Mouse (Mus musculus): ENCODE measurements around the gene Rgs12. TPM values are rescaled to one million over a fixed set of nuclear protein-coding genes. Genes with fewer than 3 reads are reported as not detected.

The Rgs12 gene
- polyA plus RNA-seq, 1 experiment from 2014 or later: 53.8 TPM

- 85% methylated on average over 7 of the region's 7 CpGs for WGBS
- Histone ChIP-seq H3K27ac (0 out of 2 replicates have a peak overlapping the region, but pooled peaks have one; percentile 25), H3K9me3 (replicated peaks) (no peaks in the 10 kb centered on the region), H3K27me3 (ENCODE audit: low read depth, poor library complexity, severe bottlenecking) (no peaks in the 10 kb centered on the region), H3K4me1 (peaks cover 6% of the 10 kb centered on the region), H3K4me3 (no peak overlapping the region), H3K36me3 (peaks cover 68% of the 10 kb centered on the region)
- DNase-seq (ENCODE audit: low spot score): no peak
These were observed 54.4 kb downstream of the Rgs12 start for GRCm38 (mm10) chr5:35003611-35004162.

GRCm38 (mm10) chr5:35004769-35005168 is 55.5 kb downstream of the Rgs12 start:
- Histone ChIP-seq H3K4me1 (peaks cover 4% of the 10 kb centered on the region; the same call in 1 of the 2 replicates), H3K4me3 (no peak overlapping the region), H3K27me3 (ENCODE audit: low read depth, poor library complexity, severe bottlenecking) (no peaks in the 10 kb centered on the region), H3K36me3 (peaks cover 73% of the 10 kb centered on the region), H3K9me3 (replicated peaks) (no peaks in the 10 kb centered on the region), H3K27ac (no peak overlapping the region)
- DNase-seq (ENCODE audit: low spot score): no peak
- WGBS: 87% methylated on average over 2 of the region's 2 CpGs

- Histone ChIP-seq H3K4me1 (peaks cover 4% of the 10 kb centered on the region; the same call in 1 of the 2 replicates), H3K9me3 (replicated peaks) (no peaks in the 10 kb centered on the region), H3K27ac (no peak overlapping the region), H3K27me3 (ENCODE audit: low read depth, poor library complexity, severe bottlenecking) (no peaks in the 10 kb centered on the region), H3K4me3 (no peak overlapping the region), H3K36me3 (peaks cover 75% of the 10 kb centered on the region)
- no peak for DNase-seq (ENCODE audit: low spot score)
- 96% methylated on average over 3 of the region's 3 CpGs for WGBS
These were observed 56.4 kb downstream of the Rgs12 start for GRCm38 (mm10) chr5:35005659-35006058.

GRCm38 (mm10) chr5:35006599-35006998 is 57.4 kb downstream of the Rgs12 start:
- Histone ChIP-seq H3K27ac (no peak overlapping the region), H3K27me3 (ENCODE audit: low read depth, poor library complexity, severe bottlenecking) (no peaks in the 10 kb centered on the region), H3K9me3 (replicated peaks) (no peaks in the 10 kb centered on the region), H3K4me1 (peaks cover 4% of the 10 kb centered on the region; the same call in 1 of the 2 replicates), H3K36me3 (peaks cover 76% of the 10 kb centered on the region), H3K4me3 (no peak overlapping the region)
- WGBS: 63% methylated on average over 2 of the region's 2 CpGs
- no peak for DNase-seq (ENCODE audit: low spot score)

- no peaks in the 10 kb centered on the region for H3K4me1 ChIP-seq
- no peak for DNase-seq (ENCODE audit: low spot score)
- peaks cover 79% of the 10 kb centered on the region for H3K36me3 ChIP-seq
- H3K27me3 ChIP-seq (ENCODE audit: low read depth, poor library complexity, severe bottlenecking): no peaks in the 10 kb centered on the region
- 95% methylated on average over 4 of the region's 4 CpGs for WGBS
- H3K4me3 ChIP-seq: no peak overlapping the region
- H3K9me3 ChIP-seq (replicated peaks): no peaks in the 10 kb centered on the region
- no peak overlapping the region for H3K27ac ChIP-seq
These were observed 59.9 kb downstream of the Rgs12 start for GRCm38 (mm10) chr5:35009163-35009562.

- peaks cover 76% of the 10 kb centered on the region for H3K36me3 ChIP-seq
These were observed 61.4 kb downstream of the Rgs12 start for GRCm38 (mm10) chr5:35010656-35011055.

GRCm38 (mm10) chr5:35011156-35011923 is 62.1 kb downstream of the Rgs12 start:
- no peak for DNase-seq (ENCODE audit: low spot score)
- Histone ChIP-seq H3K9me3 (replicated peaks) (no peaks in the 10 kb centered on the region), H3K27ac (no peak overlapping the region), H3K36me3 (peaks cover 73% of the 10 kb centered on the region), H3K4me1 (peaks cover 1% of the 10 kb centered on the region; the same call in 1 of the 2 replicates), H3K27me3 (ENCODE audit: low read depth, poor library complexity, severe bottlenecking) (no peaks in the 10 kb centered on the region), H3K4me3 (no peak overlapping the region)
- 92% methylated on average over 6 of the region's 6 CpGs for WGBS

More at GRCm38 (mm10) chr5:35010656-35011055, 61.4 kb downstream of the Rgs12 start:
- Histone ChIP-seq H3K4me3 (no peak overlapping the region), H3K27me3 (ENCODE audit: low read depth, poor library complexity, severe bottlenecking) (no peaks in the 10 kb centered on the region), H3K27ac (no peak overlapping the region), H3K4me1 (no peaks in the 10 kb centered on the region), H3K9me3 (replicated peaks) (no peaks in the 10 kb centered on the region)
- 86% methylated on average over 5 of the region's 5 CpGs for WGBS
- DNase-seq (ENCODE audit: low spot score): no peak

- no peak for DNase-seq (ENCODE audit: low spot score)
- H3K9me3 ChIP-seq (replicated peaks): no peaks in the 10 kb centered on the region
- H3K4me1 ChIP-seq: peaks cover 12% of the 10 kb centered on the region; the same call in 1 of the 2 replicates
- WGBS: 87% methylated on average over 6 of the region's 6 CpGs
- peaks cover 66% of the 10 kb centered on the region for H3K36me3 ChIP-seq
- H3K27me3 ChIP-seq (ENCODE audit: low read depth, poor library complexity, severe bottlenecking): no peaks in the 10 kb centered on the region
- no peak overlapping the region for H3K27ac ChIP-seq
- H3K4me3 ChIP-seq: no peak overlapping the region
These were observed 64.8 kb downstream of the Rgs12 start for GRCm38 (mm10) chr5:35014036-35014435.

- Histone ChIP-seq H3K36me3 (peaks cover 78% of the 10 kb centered on the region), H3K27me3 (ENCODE audit: low read depth, poor library complexity, severe bottlenecking) (no peaks in the 10 kb centered on the region), H3K4me1 (peaks cover 12% of the 10 kb centered on the region; the same call in 1 of the 2 replicates), H3K27ac (no peak overlapping the region), H3K4me3 (no peak overlapping the region), H3K9me3 (replicated peaks) (no peaks in the 10 kb centered on the region)
- DNase-seq (ENCODE audit: low spot score): no peak
- 90% methylated on average over 9 of the region's 9 CpGs for WGBS
These were observed 70.5 kb downstream of the Rgs12 start for GRCm38 (mm10) chr5:35019673-35020300.

GRCm38 (mm10) chr5:35020410-35021241 is 71.4 kb downstream of the Rgs12 start:
- Histone ChIP-seq H3K4me3 (no peak overlapping the region), H3K27me3 (ENCODE audit: low read depth, poor library complexity, severe bottlenecking) (no peaks in the 10 kb centered on the region), H3K27ac (no peak overlapping the region), H3K4me1 (peaks cover 12% of the 10 kb centered on the region; the same call in 1 of the 2 replicates), H3K36me3 (peaks cover 81% of the 10 kb centered on the region), H3K9me3 (replicated peaks) (no peaks in the 10 kb centered on the region)
- DNase-seq (ENCODE audit: low spot score): no peak
- 88% methylated on average over 9 of the region's 9 CpGs for WGBS

- WGBS: 30% methylated on average over 2 of the region's 2 CpGs
- peak; percentile 53 for DNase-seq (ENCODE audit: low spot score)
- H3K9me3 ChIP-seq (replicated peaks): no peaks in the 10 kb centered on the region
These were observed 75.7 kb downstream of the Rgs12 start for GRCm38 (mm10) chr5:35024975-35025374.

GRCm38 (mm10) chr5:35029303-35029702 is 80.1 kb downstream of the Rgs12 start:
- no peak for DNase-seq (ENCODE audit: low spot score)
- Histone ChIP-seq H3K36me3 (peaks cover 98% of the 10 kb centered on the region), H3K9me3 (replicated peaks) (no peaks in the 10 kb centered on the region), H3K27ac (no peak overlapping the region), H3K4me3 (no peak overlapping the region), H3K27me3 (ENCODE audit: low read depth, poor library complexity, severe bottlenecking) (no peaks in the 10 kb centered on the region), H3K4me1 (no peaks in the 10 kb centered on the region)
- 100% methylated on average over 1 of the region's 1 CpGs for WGBS

More at GRCm38 (mm10) chr5:35024975-35025374, 75.7 kb downstream of the Rgs12 start:
- Histone ChIP-seq H3K4me3 (no peak overlapping the region), H3K27me3 (ENCODE audit: low read depth, poor library complexity, severe bottlenecking) (no peaks in the 10 kb centered on the region), H3K36me3 (peaks cover 99% of the 10 kb centered on the region), H3K27ac (no peak overlapping the region), H3K4me1 (no peaks in the 10 kb centered on the region)
